Mouse (Mus musculus): ENCODE data around the gene Tmem230. TPM values are rescaled to one million over a fixed set of nuclear protein-coding genes. Genes with fewer than 3 reads are reported as not detected.

Tmem230 gene
- total RNA-seq, 4 experiments from 2014 or later = 44.1 to 48.7 (median 46.3) TPM

DNA sequence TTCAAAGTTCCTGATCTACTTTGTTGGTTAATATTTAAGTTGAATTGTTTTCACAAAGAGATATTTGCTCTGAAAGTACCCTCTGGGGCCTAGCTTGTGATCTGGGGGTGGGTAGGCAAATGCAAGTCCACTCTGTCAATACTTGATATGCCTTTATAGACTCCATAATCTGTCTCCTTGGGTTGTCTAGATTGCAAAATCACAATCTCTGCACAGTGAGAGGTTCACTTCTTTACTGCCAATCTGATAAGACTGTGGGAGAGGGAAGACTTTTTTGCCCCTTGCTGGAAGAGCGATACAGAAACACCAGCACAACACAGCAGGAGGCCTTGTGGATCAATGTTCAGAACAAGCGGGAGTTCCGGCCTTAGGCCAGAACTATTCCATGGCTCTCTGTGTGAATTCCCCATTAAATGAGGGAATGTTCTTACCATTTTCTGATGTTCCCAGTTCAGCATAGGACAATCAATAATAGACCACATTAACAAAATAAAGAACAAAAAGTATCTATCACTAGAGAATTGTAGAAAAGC lies 15.1 kb downstream of the Tmem230 start:
- no peak for DNase-seq

DNA sequence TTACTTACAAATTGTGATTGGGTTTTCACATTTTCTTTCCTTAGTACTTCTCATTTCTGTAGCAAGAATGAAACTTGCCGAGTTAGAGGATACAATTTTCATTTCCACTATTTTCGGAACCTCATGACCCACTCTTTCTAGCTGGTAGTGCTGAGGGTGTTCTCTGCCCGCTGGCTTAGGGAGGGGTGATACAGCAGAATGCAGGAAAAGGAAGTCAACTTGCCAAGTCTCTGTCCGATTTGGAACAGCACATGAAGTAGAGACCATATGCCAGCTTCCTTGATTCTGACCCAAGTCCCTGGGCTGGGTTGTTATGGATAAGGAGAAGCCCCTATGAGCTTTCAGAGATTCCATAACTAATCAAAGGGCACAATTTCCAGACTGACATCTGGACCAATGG lies 23.2 kb downstream of the Tmem230 start:
- no peak for DNase-seq

DNA sequence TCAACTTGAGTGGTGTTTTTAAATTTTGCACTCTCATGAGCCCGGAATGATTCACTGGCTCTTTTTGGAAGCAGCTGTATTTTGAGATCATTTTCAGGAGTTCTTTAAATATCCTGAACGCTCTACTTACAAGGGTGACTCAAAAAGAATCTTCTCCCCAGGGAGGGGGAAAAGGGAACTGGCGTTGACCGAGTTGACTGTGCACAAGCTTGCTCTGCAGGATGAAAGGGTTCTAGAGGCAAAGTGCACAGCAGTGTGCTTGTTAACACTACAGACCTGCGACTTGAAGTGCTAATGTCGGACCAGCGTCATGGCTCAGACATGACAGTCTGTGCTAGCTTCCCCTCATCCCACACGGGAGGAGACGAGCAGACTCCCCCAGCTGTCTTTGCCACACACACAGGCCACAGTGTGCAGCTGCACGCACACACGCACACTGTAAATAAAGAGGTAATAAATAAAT lies 26.0 kb downstream of the Tmem230 start:
- no peak for DNase-seq

DNA sequence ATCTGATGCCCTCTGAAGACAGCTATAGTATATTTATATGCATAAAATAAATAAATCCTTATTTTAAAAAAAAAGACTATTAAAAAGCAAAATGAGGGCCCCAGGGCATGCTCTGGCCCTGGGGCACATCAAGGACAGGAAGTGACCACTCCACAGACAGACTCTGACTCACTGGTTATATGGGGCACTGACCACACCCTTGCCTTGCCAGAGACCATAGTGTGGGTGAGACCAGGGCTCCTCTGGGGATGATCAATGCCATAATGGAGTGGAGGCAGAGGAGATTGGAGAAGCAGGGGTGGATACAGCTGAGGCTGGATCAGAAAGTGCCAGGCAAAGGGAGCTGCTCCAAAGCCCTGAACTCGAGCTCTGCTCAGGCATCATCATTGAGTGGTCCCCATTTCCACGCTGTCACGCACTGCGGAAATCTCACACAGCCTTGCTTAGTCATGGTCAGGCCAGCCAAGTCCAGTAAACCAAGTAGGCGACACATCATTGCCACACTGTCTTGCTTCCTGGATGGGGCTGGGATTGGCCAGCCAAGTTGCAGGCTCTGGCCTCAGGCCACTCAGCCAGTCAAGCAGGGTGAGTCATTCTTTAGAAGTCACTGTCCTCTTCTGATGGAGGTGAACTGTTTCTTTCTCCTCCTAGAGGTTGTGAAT lies 35.5 kb downstream of the Tmem230 start:
- DNase-seq = peak; percentile 91

DNA sequence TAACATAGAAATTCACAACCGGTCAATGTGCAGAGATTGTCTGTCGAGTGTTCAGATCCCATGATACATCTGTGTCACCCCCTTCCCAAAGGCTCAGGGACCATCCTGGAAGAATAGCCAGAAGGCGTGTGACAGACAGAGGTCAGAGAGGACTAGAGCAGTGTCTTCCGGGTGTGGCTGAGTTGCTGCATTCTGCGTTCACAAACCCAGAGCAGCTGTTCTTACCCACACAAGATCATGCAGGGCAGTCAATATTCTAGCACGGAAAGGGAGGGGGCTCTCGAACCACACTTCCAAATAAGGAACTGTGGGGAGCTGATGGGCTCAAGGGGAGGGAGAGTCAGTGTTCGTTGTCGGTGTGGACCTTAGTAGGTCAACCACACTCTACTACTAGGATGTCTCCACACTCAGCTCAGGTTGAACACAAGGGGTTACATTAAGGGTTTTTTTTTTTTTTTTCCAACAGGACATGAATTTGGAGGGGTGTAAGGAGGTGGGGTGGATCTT lies 36.7 kb downstream of the Tmem230 start:
- DNase-seq = no peak

DNA sequence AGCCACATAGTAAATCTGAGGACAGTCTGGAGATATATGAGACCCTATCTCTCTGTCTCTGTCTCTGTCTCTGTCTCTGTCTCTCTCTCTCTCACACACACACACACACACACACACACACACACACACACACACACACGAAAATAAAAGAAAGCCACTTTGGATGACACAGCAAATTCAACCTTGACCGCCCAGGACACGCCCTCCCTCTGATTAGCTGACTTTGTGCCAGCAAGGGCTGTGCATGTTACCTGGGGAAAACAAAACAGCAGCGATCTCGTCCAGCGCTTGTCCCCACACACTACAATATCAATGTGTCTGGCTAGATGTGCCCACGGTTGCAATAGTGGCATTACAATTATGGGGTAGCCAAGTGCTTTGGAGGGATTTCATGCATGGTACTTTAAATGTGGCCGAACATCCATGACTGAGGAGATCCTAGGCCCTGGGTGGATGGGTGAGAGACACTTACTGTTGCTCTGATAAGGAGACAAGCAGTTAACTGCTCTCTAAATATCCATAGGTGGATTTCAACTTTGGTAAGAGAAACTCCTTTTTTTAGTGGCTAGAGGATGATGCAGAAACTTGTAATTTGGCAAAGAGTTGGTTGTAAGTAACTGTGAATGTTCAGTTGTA lies 39.2 kb downstream of the Tmem230 start:
- DNase-seq = peak; percentile 48

DNA sequence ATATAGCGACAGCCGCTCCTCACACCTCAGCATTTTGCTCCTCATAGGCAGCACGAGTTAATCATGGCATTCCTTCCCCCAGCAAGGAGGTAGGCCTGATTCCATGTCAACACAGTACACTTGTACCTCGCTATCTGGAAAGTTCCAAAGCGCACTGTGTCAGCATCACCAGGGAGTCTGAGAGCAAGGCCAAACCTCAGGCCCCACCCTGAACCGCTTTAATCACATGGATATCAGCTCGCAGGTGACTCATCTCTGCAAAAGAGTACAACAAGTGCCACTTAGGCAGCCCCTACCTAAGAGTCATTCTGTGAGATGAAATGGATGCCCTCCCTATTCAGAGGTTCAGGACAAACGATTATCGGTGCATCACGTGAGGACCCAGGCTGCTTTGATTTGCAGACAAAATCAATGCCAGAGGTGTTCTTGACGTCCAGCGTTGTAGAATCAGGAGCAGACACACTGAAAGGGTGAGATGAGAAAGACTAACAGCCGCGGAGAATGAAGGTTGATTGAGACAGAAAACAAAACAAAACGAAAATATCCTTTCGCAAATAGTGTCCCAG lies 41.2 kb downstream of the Tmem230 start:
- peak; percentile 66 for DNase-seq

DNA sequence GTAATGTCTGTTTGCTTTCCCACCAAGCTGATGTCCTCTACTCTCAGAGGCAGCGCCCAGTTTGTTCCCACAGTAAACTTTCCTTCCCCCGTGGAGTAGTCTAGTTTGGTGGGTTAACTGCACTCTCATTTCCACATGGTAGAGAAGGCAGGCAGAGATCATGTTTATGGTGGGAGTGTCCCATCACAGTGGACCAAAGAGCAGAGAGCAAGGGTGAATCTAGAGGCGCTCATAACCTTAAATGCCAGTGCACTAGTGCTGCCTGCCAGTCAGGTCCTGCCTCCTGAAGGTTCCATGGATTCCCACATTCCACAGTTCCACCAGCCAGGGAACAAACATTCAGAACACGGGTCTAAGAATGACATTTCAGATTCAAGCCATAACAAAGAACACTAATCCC lies 42.1 kb downstream of the Tmem230 start:
- no peak for DNase-seq

DNA sequence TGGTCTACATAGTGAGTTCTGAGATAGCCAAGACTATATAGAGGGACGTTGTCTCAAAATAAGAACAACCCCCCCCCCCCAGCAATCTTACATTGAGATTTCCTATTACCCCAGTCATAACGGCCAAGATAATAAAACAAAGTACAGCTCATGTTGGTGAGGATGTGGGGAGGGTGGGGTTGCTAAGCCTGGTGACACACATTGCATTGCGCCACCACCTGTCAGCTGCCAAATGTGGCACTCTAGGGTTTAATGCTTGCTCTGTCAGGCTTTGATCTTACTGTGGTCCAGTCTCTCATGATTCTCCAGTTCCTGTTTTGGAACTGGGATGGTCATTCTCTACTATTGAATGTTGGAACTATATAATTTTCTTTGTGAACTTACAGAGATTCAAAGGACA lies 43.8 kb downstream of the Tmem230 start:
- DNase-seq = no peak

DNA sequence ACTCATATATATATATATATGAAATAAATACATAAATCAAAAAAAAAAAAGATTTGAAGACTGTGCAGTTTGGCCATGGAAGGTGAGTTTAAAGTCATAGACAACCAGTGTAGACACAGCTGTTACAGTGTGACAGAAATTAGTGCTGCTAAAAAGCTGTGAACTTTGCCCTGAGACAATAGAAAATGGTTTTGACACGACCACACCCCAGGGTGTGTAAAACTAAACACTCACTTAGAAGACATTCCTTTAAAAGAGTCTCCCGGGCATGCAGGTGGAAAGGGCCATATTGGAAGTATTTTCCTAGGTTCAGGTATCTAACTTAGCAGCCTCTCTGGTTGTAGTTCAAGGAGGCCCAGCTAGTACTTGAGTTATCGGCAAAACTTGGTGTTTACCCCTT lies 44.4 kb downstream of the Tmem230 start:
- DNase-seq = no peak

DNA sequence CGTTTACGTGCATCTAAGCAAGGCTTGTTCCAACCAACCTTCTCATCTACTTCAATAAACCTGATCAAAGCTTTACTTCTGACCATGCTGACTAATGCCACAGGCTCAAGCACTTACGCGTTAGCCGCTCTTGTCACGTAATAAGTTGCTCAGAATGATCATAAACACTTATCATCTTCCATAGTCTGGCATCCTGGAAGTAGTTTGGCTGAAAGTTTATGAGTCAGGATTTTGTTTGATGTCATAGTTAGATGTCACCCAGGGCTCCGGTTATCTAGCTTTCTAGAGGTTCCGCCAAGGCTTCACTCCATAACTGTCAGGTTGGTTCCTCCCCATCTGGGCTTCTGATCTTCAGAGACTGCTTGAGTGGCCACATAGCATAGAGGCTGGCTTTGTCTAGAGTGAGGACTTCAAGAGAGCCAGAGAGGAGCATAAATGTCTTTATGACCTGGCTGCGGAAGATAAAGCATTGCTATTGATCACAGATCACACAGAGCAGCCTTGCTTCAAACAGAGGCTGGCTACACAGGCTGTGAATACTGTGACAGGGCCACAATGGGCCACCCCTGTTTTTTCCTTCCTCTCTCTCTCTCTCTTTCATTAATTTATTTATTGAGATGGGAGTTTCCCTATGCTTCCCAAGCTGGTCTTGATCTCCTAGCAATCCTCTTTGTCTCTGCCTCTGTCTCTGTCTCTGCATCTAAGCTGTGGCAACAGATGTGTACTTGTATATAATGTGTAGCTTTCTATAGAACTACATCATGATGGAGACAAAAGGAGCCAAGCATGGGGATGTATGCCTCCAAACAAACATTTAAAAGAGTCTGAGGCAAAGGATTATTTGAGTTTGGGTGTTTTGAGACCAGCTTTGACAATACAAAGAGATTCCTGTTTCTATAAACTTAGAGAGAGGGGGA lies 49.3 kb downstream of the Tmem230 start:
- no peak for DNase-seq

DNA sequence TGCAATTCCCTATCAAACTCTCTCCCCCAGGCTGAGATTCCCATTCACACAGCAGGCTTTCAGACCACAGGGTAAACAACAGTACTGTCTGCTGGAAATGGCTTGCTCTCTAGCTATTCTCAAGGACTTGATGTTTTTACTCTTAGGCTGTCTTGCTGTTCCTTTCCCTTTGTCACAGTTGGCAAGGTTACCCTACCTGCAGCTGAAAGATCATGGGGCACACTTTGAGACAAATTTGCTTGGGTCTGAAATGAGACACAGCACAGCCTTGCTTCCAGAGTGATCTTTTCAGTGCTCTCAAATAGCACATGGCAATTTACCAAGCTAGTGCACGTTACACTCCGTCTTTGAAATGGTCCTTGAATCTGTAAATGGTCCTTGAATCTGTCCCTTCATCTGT lies 52.0 kb downstream of the Tmem230 start:
- no peak for DNase-seq

DNA sequence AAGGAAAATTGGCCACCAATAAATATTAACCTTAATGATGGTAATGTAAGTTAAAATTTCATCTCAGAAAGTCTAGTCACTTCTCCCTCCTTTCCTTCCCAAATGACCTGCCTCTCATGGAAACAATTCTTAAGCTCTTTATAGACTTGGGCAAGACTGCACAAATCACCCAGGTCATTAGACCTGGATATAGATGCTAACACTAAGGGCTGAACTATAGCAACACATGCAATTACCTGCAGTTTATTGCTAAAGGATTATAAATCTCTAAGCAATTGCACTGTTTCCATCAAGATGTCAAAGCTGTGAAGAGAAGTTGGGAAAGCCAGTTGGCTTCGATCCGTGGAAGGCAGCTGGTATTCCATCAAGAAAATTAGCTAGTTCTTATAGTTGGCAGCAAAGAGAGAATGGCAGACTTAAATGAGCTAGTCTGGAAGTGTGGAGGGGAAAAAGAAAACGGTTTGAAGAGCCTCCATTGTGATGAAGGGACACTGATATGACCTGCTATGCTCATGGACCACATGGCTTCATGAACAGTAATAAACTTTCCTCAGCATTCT lies 56.9 kb downstream of the Tmem230 start:
- DNase-seq = no peak

Other genes with a start within 250 kb of the Tmem230 start
- gene Rassf2, start 217.5 kb downstream of the Tmem230 start, total RNA-seq (2022) = 10 to 100 TPM; 10.2 to 14.5 (median 12.2) TPM
- 100 to 1,000 TPM; 102 to 154 (median 134) TPM for gene Slc23a2, start 102.7 kb downstream of the Tmem230 start, total RNA-seq (2022)
- gene Pcna, start 5.5 kb upstream of the Tmem230 start, total RNA-seq (2022) = 10 to 100 TPM; 58.8 to 71.5 (median 65.4) TPM
- gene Cds2, start 15.3 kb upstream of the Tmem230 start, total RNA-seq (2022) = 100 to 1,000 TPM in 1 of 4 experiments, 10 to 100 TPM in 3; 73.5 to 114 (median 87.4) TPM
- under 1 TPM in 1 of 4 experiments, not detected in 3; 0.07 TPM for gene Prokr2, start 137.6 kb upstream of the Tmem230 start, total RNA-seq (2022)

Measured in adrenal gland, adult 8-10 months (tissue).